Mouse (Mus musculus) adrenal gland, adult 18-20 months (tissue): ENCODE data around the gene Ankrd6. TPM values are rescaled to one million over a fixed set of nuclear protein-coding genes. Genes with fewer than 3 reads are reported as not detected.
"Not testable (repeated sequence)": the region's sequence is repeated elsewhere in the genome, so short reads cannot be mapped to it uniquely, and the experiment has no call there.

Source experiments
- DNase-seq, 2 experiments: peaks; one replicate each; pipeline ENCODE4 v3.0.0; 2021 to 2022; ENCODE audit warnings: low spot score in 2 of 2
- long read RNA-seq, 2 experiments: library from polyadenylated mRNA; stranded (forward); transcript quantifications; one replicate each; pipeline ENCODE4 v2.0.0; 2021
- total RNA-seq, 2 experiments: library from RNA; stranded (reverse); gene quantifications; 1 replicate in 1 of 2; 2 replicates in 1 of 2; pipeline ENCODE4 v1.2.3; 2021

Gene Ankrd6
- 1 to 10 TPM; 2.0 to 3.3 TPM for total RNA-seq
- long read RNA-seq, experiment 1, partial matches to known transcripts = 1 of 3 reads
- long read RNA-seq, experiment 1, other reads (novel, unspliced or antisense) = 2 of 3 reads
- long read RNA-seq, experiment 2, full-length matches to known transcripts = 1 of 5 reads
- long read RNA-seq, experiment 2, partial matches to known transcripts = 2 of 5 reads
- long read RNA-seq, experiment 2, other reads (novel, unspliced or antisense) = 2 of 5 reads

DNA sequence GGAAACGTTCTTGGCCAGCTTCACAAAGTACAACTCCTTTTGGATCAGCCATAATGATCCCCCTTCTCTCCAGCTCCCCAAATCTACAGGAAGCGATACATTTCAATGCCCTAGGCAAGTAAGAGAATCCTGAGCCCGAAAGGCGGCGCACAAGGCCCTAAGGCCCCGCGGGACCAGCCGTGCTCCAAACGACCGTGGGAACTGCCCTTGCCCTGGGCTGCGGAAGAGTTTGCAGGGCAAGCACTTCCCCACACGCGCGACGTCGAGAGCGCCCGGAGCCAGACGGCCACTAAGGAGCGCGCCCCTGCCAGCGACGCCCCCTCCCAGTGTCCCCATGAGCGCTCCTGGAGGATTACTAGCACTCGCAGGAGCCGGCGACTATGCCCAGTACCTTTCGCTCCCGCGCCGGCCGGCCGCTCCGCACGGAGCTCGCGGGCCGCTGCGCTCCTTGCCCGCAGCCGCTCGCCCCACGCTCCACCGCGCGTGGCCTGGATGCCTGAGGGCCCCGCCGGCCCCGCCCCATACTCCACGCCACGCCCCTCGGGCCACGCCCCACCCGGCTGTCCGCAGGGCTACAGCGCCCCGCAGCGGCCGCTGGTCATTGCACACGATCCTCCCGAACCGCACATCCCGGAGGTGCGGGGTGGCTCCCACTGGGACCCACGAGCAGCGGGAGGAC lies at the start of gene Ankrd6:
TSS of gene Ankrd6 (minus strand) at position 486 of the 679 bp plus-strand sequence.
- DNase-seq = peak; percentile 72 to 79

DNA sequence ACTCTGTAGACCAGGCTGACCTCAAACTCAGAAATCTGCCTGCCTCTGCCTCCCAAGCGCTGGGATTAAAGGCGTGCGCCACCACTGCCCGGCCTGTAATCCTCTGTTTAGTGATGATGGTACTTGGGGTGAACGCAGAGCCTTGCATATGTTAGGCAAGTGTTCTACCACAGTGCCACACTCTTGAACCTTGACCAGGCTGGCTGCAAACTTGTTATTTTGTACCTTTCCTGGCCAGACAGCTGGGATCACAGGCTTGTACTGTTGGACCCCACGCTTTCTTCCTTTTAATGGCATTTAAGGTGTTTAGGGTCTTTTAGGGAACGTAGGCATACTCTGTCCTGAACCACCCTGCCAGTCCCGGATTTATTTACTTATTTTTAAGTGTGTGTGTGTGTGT lies 48.4 kb upstream of the Ankrd6 start:
- no peak for DNase-seq

DNA sequence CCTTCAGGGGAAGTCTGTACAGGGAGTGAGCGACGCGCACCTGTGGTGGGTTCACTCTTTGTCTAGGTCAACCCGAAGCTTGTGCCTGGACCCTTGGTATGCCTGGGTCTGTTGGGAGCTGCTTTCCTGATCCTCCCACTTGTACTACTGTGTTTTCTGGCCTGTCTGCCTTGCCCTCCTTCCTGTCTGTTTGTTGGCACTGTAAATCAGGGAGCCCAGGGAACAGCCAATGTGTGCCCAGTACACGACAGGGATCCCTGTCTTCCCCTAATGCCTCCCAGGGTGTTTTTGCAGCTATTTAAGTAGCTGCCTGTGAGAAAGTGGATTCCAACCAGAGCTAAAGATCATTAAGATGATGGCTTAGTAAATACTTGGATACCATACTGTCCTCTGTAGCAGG lies 46.9 kb upstream of the Ankrd6 start:
- no peak for DNase-seq

GRCm38 (mm10) chr4:32996083-32996482 lies 45.4 kb upstream of the Ankrd6 start:
- no peak for DNase-seq

DNA sequence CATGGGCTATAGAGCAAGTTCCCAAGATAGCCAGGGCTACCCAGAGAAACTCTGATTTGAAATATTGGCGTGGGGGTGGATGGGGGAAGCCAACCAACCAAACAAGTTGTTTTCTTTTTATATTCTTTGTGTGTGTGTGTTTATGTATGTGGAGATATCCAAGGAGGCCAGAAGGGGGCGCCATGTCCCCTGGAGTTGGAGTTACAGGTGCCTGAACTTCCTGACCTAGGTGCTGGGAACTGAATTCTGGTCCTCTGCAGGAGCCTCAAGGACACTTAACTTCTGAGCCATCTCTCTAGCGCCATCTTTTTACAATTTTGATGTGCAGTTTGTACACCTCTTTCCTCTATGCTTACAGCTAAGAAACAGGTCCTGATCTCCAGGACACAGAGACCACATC lies 43.5 kb upstream of the Ankrd6 start:
- no peak for DNase-seq

- DNase-seq = no peak
Observed at GRCm38 (mm10) chr4:32989346-32989745, 38.7 kb upstream of the Ankrd6 start.

DNA sequence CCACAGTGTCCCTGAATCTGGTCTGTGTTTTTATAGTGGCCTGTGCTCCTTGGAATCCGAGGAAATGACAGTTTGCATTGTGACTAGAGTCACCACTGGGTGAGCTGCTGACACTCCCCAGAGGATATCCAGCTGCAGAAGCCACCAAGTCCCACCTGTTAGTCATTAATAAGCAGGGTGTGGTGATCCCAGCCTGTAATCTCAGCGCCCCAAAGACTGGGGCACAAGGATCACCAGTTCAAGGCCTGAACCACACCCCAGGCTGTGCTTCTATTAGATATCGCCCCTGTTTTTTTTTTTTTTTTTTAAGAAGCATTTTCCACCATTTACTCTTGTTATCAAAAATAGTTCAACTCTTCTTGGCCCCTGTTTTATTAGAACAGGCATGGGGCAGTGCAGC lies 36.4 kb upstream of the Ankrd6 start:
- DNase-seq = no peak

GRCm38 (mm10) chr4:32985684-32986083 lies 35.0 kb upstream of the Ankrd6 start:
- DNase-seq = no peak

DNA sequence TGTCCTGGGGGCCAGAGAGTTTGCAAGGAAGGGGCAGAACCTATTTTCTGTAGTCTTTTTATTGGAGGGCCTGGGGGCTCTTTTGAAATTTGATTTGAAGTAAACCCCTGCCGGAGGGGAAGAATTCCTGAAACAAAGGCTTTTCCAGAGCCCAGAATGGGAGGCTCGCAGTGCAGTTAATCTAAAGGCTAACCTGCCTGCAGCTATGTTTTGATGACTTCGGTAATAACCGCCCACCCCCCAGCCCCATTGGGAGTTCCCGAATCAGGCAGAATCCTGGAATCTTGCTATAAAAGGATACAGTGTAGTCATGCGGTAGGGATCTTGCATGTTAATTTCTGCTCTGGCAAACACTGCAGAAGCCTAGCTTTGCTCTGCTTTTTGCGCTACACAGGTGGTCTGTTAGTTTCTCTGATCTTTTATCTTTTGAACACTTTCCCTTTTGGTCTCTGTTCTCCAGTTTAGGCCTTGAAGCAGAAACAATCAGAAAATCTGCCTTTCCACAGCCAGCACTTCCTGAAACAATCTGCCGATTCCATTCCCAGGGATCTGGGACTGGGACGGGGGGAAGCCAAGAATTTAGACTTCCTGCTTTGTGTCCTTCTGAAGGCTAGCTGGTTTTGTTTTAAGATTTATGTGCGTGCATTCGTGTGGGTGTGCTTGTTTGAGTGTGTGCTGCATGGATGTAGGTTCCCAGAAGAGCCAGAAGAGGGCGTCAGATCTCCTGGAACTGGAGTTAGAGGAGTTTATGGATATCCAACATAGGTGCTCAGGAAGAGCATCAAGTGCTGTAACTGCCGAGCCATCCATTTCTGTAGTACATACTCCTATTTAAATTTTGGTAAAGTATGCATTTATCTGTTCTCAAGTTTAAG lies 34.4 kb upstream of the Ankrd6 start:
- no peak for DNase-seq

DNA sequence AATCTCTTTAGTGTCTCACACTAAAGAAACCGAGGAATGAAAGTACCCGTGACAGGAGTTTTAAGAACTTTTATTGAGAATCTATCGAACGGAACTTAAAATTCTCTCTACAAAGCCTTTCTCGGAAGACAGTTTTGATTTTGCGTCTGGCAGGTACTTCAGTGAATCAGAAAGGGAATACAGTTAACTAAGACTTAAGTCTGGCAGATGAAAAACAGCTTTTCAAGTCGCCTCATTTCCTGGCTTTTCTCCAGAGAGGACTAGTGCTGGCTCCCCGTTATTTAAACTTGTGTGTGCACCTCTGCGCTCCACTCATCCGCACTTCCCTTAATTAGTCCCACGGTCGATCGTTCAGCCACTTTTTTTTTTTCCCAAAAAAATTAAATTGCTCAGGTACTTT lies 33.6 kb upstream of the Ankrd6 start:
- DNase-seq = no peak

DNA sequence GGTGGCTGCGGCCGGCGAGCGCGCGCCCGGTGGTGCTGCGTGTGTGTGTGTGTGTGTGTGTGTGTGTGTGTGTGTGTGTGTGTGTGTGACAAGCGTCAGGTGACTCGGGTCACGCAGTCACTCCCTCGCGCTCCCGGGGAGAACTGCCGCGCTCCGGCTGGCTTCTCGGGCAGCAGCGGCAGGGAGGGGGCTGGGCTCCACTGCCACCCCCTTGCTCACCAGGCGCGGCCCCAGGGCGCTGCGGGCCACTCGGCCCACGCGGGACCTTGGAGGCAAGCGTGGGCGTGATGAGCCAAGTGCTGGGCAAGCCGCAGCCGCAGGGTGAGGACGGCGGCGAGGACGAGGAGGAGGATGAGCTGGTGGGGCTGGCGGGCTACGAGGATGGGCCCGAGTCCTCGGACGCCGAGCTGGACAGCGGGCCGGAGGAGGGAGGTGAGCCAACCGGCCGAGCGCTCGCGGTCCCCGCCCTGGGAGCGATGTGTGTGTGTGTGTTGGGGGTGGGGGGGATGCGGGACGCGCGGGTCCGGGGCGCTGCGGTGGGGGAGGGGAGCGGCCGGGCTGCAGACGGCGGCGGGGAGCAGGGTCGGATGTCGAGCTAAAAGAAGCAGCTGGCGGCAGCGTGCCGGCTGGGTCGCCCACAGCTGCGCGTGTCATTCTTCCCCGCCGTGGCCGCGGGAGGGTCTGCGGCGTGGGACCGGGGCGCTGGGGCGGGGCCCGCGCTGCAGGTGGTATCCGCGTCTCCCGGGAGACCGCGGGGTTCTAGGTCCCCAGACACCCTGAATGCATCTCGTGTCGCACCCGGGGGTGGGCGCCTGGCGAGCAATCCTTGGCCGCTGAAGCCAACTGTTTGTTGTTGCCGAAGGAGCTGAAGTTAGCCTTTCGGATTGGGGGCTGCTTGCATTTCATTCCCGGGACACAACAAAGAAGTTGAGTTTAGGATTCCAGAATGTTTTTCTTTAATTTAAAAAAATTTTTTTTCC lies 32.8 kb upstream of the Ankrd6 start:
- DNase-seq = peak; percentile 72 to 74

DNA sequence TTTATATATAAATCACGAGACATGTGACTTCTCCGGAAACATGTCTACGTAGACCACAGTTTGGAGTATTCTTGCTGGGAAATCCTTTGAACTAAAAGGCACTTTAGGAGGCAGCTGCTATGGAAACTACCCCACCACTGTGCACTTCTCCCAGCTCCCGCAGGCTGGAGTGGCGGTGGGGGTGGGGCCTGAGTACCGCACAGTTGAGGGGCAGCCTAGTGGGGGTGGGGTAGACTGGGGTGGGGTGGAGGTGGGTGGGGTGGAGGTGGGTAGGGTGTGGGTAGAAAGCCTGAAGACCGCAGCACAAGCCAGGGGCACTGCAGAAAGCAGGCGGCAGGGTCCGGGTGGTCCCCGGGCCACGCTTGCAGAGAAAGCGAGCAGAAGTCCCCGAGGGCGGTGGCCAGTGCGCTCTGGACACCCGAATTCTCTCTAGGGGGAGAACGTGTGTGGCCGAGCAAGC lies 32.1 kb upstream of the Ankrd6 start, which contains the start of gene Rragd:
TSS of gene Rragd (plus strand) at position 322 of the 460 bp plus-strand sequence.
- peak in 1 of 2 experiments; percentile 34 for DNase-seq

- DNase-seq = peak in 1 of 2 experiments; percentile 24
Observed at GRCm38 (mm10) chr4:32982041-32982715, 31.5 kb upstream of the Ankrd6 start.

- no peak for DNase-seq
Observed at GRCm38 (mm10) chr4:32981617-32982016, 31.0 kb upstream of the Ankrd6 start.

- no peak for DNase-seq
Observed at GRCm38 (mm10) chr4:32980061-32980460, 29.4 kb upstream of the Ankrd6 start.

DNA sequence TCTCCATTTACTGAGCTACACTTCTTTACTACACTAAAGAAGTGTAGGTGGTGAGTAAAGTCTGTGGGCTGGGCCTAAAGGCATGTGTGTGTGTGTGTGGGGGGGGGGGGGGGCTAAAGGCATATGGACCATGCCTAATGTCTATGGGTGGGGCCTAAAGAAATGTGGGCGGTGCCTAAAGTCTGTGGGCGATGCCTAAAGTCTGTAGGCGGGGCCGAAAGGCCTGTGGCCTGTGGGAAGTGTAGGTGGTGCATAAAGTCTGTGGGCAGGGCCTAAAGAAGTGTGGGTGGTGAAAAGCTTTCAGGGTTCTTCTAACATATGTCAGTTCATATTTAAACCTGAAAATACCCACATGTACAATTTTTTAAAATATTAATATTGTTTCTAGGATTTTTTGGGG lies 26.7 kb upstream of the Ankrd6 start:
- no peak for DNase-seq

DNA sequence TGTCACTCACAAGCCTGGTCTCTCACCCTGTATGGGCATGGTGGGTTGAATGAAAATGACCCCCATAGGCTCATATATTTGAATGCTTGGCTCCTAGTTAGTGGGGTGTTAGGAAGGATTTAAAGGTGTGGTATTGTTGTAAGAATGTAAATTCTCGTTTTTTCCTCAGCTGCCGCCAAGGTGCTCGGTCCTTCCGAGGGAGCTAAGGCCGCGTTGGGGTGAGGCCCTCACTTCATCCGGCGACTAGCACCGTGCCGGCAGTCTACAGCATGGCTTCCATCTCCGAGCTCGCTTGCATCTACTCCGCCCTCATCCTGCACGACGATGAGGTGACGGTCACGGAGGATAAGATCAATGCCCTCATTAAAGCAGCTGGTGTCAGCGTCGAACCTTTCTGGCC lies 14.0 kb upstream of the Ankrd6 start:
- not testable (repeated sequence) for DNase-seq

DNA sequence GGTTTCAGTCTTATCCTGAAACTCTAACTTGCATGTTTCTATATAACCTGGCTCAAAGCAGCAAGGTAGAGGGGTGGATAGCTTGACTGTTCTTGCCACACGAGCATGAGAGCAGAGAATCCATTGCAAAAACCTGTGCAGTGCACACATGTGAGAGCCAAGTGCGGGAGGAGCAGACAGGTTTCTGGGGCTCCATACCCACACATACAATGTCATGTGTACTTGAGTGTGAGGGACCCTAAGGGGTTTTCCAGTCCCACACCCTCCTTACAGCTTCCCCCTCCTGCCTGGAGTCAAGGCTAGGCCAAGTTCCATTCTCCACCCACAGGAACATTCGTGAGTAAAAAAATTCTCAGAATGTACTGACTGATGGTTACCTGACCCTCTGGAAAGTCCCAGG lies 10.8 kb upstream of the Ankrd6 start:
- DNase-seq = no peak

DNA sequence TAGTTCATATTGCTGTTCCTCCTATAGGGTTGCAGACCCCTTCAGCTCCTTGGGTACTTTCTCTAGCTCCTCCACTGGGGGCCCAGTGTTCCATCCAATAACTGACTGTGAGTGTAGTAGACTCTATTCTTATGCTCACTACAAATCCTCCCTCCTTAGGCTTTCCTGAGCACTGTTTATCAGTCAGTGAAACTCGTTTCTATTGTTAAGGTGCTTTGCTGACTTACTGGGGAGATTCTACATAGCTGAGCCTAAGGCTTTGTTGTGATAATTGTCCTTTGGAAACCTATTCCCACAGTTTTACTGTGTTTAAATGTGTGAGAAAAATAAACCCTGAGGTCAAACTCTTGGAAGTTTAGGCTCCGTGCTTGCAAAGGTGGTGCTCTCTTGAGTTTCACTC lies 5.8 kb upstream of the Ankrd6 start:
- DNase-seq = no peak

- no peak for DNase-seq
Observed at GRCm38 (mm10) chr4:32952681-32953080, 2.0 kb upstream of the Ankrd6 start.
